Mouse (Mus musculus): Measurements from ENCODE around the gene Ubl7.

GRCm38 (mm10) chr9:57969736-57970495 lies 59.1 kb downstream of the Ubl7 start:
- no peak for TF ChIP-seq ZNF384 (IDR thresholded peaks at IDR 0.05; ENCODE audit: low read depth, low read length)
- TF ChIP-seq HCFC1 (IDR thresholded peaks at IDR 0.05; ENCODE audit: borderline replicate concordance, insufficient read depth, low read length) = no peak
- no peak for TF ChIP-seq MAFK (IDR thresholded peaks at IDR 0.05; ENCODE audit: insufficient read depth, low read depth, low read length)
